Mouse (Mus musculus) v-Abl transformed pro-B cells (cell line): ENCODE measurements around the gene Dcaf17.

Experiments used
- in situ Hi-C, 2 experiments: fragments of 400-800 bp; cut with MboI; formaldehyde crosslinking; loops; one replicate each; pipeline ENCODE4 v1.15.1; 2025; ENCODE audit not compliant: unreplicated experiment in 2 of 2

The Dcaf17 gene

DNA sequence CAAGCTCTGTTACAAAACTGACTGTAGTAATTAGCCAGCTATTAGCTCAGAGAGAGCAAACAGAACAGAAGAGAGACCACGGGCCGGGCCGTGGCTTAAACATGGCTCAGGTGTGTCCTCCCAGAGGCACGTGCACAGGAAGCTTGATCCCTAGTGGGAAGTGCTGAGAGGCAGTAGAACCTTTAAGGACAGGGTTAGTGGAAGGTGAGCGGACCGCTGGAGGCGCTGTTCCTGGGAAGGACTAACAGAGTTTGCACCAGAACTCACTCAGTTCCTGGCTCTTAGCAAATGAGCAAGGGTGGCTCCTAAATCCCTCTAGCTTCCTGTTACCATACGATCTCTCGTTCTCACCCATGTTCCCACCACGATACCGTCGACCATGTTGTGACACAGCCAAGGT lies 6.2 kb upstream of the Dcaf17 start:
- in situ Hi-C loops, result loop anchor here in 1 of 2 experiments (10.0 to 25.0 kb wide), 2 partner anchors 262 to 344 kb away; no protein-coding TSS in a partner anchor

DNA sequence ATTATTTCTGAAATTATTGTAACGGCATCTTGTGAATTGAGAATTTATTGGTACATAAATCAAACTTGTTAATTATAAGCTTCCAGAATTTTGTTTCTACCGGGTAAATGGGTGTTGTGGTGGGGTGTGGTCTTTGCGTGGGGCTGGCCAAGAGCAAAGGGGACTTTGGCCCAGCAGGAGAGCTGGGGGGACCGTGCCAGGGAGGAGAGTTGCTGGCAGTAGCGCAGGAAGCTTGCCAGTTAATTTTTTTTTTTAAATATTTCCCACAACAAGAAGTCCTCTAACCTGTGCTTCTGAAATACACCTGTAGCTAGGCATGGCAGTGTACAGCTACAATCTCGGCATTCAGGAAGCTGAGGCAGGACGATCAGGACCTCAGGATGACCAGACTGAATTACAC lies 4.6 kb upstream of the Dcaf17 start:
- in situ Hi-C loops, result loop anchor here in 1 of 2 experiments (10.0 kb wide), 1 partner anchor 266 kb away; no protein-coding TSS in a partner anchor

DNA sequence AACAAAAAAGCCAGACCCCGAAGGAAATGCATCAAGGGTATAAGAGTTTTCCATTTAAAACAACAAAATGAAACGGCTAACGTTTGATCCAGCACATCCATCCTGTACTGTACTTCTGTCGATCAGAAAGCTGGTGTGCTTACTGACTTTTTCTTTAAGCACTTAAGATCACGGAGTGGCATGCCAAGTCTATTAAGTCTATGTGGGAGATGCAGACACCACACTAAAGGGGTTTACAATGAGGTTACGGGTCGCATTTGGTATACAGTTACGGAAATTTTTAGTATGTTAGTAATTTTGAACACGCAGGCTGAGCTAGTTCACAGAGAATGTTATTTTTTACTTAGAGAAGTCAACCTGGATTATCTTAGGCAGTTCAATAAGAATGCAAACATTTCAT lies 412 bp upstream of the Dcaf17 start:
- in situ Hi-C loops, result loop anchor here in 1 of 2 experiments (10.0 kb wide), 1 partner anchor 270 kb away; no protein-coding TSS in a partner anchor

DNA sequence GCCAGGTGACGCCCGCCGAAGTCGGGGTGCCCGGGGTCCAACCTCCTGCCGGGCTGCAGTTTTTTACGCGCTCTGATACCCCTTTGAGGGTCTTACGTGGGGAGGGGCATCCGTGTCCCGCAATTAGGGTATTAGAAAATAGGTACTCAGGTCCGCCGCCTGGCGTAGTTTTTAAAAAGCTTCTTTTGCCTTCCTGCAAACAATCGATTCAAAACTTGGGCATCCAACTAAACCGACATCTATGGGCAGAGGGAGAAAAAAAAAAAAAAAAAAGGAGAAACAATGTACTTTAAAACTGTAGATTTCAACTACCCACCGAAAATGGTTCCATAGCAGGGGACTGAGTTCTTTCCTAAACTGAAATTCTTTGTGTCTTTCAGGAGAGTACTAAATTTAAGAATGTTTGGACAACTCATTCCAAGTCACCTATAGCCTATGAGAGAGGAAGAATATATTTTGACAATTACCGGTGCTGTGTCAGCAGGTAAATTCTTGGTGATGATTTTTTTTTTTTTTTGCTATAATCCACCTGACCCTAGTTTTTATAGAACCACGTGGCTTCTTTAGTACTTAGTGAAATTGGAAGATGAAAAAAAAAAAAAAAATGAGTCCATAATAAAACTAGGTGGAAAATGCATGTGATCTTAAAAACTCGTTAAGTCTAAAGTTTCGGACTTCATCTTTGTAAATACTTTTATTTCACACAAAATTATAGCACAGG lies 1.1 kb downstream of the Dcaf17 start:
- in situ Hi-C loops, result loop anchor here in 1 of 2 experiments (10.0 kb wide), 1 partner anchor 271 kb away; no protein-coding TSS in a partner anchor

DNA sequence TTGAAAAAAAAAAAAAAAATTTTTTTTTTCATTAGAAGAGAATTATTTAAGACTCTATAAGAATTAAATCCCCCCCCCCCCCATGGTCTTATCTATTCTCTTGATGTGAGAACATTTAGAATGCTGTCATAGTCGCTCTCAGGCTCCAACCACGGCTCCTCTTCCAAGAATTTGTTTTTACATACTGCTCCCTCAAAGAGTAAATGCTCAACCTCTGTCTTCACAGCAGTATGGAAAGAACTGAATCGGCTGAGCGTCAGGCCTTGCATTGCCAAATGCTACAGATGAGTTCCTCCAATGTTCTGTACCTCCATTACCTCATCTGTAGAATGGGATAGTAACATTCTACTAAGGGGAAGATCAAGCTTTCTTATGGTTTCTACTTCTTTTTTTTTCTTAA lies 16.5 kb downstream of the Dcaf17 start:
- in situ Hi-C loops, result no loop called here

- in situ Hi-C loops, result no loop called here
Measured at GRCm38 (mm10) chr2:71073330-71073729, 18.2 kb downstream of the Dcaf17 start.

GRCm38 (mm10) chr2:71073828-71074227 lies 18.7 kb downstream of the Dcaf17 start:
- in situ Hi-C loops, result no loop called here

DNA sequence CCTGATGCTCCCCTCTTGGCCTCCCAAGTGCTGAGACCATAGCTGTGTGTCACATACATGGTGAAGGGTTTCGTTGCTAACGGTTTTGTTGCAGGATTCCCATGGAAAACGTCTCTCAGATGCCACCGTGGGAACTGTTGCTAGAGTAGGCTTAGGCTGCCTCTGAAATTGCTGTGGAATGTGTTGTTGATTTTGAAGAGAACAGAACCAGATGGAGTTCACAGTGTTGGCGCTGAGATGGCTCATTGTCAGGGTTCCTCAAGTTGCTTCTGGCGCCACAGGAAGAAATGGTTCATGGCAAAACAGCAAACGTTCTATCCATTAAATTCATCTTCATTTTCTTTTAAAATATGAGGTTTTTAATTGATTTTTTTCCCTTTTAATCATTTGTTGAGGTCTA lies 27.3 kb downstream of the Dcaf17 start:
- in situ Hi-C loops, result no loop called here

GRCm38 (mm10) chr2:71083454-71084193 lies 28.5 kb downstream of the Dcaf17 start:
- in situ Hi-C loops, result no loop called here

DNA sequence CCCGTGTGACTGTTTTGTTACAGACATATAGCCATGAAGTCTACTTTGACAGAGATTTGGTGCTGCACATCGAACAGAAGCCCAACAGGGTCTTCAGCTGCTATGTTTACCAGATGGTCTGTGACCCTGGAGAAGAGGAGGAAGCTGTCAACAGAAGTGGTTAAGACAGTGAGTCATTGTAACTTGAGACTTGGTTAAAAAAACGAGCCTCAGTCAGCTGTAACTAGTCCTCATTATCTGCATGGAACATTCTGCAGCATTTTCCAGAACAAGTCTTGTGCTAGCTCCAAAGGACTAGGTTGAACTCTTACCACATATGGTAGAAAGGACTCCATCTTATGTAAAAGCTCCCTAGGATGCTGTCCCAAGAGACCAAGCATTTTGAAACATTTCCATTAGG lies 34.6 kb downstream of the Dcaf17 start:
- in situ Hi-C loops, result no loop called here

DNA sequence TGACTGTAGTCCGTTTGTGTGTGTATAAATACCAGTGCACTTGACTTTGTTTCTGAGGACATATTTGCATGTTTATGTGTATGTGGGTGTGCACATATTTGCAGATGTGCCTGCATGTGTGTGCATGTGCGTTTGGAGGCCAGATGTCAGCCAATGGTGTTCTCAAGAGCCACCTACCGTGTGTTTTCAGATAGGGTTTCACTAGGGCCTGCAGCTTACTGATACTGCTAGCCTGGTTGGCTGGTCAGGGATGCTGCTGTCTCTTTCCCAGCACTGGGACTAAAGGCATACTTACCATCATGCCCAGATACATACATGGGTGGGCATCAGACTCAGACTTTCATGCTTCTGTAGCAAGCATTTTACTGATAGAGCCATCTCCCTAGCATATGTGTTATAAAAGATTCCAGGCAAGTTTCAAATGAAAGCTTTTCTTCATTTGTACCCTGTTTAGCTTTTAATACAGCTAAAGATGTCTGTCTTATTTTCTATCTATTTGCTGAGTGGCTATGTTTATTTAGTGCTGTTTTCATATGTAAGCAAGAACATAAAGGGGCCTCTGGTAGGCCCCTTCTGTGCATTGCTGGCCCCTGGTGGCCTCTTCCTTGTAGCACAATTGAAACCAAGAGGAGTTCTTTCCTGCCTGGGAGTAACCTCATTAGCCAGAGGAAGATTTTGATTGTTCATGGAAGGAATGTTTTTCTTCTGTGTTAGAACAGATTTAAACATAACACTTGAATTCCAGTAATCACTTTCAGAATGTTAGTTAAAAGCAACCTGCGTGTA lies 35.7 kb downstream of the Dcaf17 start:
- in situ Hi-C loops, result no loop called here

- in situ Hi-C loops, result no loop called here
Measured at GRCm38 (mm10) chr2:71096170-71096569, 41.0 kb downstream of the Dcaf17 start.

DNA sequence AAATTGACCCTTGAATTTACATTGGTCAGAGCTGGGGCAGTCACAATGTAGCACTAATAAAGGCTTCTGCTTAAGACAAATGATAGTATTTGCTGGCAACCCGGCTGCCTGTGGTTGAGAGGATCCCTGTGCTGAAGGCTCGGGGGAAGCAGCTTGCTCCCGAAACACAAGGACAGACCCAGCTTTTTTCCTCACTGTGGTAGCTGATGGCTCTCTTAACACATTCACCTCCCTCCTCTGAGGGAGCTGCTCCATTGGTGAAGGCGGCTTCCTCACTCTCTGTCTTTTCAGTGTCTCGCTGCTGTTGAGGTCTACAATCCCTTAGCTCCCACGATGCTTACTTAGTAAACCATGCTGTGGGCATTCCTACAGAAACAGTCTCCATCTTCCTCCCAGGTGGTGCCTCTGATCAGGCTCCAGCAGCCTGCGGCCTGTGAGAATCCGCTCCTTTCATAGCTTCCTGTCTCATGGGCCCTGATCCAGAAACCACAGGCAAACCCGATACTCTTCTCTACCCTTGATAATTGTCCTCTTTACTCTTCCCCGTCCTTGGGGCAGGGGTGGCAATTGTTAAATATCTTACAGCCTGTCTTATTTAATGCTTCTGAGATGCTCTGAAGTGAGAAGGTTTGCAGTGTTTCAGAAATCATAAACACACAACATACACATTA lies 47.6 kb downstream of the Dcaf17 start:
- in situ Hi-C loops, result no loop called here

- in situ Hi-C loops, result no loop called here
Measured at GRCm38 (mm10) chr2:71103292-71103680, 48.2 kb downstream of the Dcaf17 start.

DNA sequence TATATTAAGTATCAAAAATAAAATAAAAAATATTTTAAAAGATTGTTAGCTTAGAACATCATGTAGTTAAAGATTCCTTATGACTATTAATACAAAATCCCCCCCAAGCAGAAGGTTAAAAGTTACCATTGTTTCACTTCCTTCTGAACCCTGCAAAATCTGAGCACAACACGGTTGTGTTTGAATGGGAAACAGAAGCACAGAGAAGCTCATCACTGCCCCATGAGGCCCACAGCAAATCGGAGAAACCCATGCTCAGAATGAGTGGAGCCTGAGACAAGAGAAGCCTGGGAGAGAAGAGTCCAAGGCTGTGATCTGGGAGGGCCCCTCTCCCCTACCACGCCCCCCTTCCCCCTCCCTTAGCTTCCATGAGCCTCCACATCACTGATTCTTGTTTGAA lies 49.6 kb downstream of the Dcaf17 start:
- in situ Hi-C loops, result no loop called here

DNA sequence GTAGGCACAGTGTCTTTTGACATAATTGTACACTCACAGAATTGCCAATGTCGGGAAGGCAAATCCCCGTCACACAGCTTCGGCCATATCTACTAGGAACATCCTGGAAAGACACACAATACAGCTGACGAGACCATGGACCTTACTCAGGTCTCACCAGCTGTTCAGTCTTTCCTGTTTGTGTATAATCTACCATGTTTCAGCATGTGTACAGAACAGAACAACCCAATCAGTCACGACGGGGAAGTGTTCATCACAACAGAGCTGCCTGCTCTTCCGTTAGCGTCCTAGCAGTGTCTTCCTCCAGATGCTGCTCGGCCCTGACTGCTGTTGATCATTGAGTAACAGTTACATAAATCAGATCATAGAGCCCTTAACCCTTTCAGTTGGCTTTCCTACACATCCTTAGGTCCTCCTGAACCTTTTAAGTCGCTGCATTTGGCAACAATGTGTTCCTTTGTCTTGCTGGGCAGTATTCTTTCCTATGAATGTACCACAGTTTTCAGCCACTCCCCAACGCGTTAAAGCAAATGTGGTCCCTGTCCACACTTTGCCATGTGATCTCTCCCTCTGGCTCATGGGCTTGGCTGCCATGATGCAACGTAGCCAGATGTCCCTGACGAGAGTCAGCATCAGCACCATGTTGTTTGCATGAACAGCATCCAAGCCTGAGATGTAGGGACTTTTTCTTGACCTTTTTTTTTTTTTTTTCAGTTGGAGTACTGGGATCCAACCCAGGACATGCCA lies 50.5 kb downstream of the Dcaf17 start:
- in situ Hi-C loops, result no loop called here

- in situ Hi-C loops, result no loop called here
Measured at GRCm38 (mm10) chr2:71107225-71107624, 52.1 kb downstream of the Dcaf17 start.

GRCm38 (mm10) chr2:71108541-71108940 lies 53.4 kb downstream of the Dcaf17 start:
- in situ Hi-C loops, result no loop called here

- in situ Hi-C loops, result no loop called here
Measured at GRCm38 (mm10) chr2:71113489-71114171, 58.5 kb downstream of the Dcaf17 start.
